Mouse (Mus musculus) embryo, embryonic 10.5 days (tissue): ENCODE measurements around the gene Cox16.

Experiments
- DNase-seq: peaks from one replicate; pipeline ENCODE4 v3.0.0-alpha.2; 2015; ENCODE audit warnings: low spot score

Gene Cox16

GRCm38 (mm10) chr12:81324116-81324515, 160.8 kb downstream of the Cox16 start:
- no peak for DNase-seq

DNA sequence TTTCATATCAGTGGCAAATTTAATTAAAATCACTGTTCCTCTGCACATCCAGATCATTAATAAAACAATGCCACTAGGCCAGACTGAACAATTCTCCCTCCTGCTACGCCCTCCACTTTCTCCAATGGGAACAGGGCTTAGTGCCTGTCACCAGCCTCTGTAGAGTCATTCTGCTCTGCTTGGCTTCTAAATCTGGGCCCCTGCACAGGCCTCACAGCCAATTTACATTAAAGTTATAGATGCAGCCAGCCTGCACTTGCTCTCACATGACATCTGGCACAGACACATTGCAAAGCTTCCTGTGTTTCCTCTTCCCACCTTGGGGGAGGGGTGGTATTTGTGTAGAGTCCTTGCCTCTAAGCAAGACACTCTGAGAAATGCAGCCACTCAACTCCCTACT, 163.9 kb downstream of the Cox16 start:
- DNase-seq = peak; percentile 15

- DNase-seq = peak; percentile 41
Measured at GRCm38 (mm10) chr12:81317811-81318210, 167.1 kb downstream of the Cox16 start.

DNA sequence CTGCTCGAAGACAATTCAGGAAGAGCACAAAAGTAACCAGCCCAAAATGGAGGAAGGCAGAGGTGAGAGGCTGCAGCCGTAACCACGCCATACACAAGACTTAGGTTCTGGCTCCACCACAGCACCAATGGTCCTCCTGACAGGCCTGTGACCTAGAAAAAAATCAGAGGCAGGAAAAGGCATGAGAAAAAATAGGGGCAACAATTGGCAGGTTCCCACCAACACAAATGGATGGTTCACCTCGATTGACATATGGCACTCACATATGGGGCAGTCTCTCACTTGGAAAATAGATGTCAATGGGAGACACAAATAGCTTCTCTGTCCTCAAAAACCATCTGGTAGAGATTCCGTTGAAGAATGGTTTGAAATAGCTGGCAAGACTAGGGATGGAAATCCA, 169.0 kb downstream of the Cox16 start:
- DNase-seq = no peak
